Mouse (Mus musculus) MEL-GATA-1-ER (cell line): Measurements from ENCODE around the gene Gpx5.
A peak's percentile ranks its signal among the peaks of the same experiment; 100 is the strongest.
"Not testable (repeated sequence)": the region's sequence is repeated elsewhere in the genome, so short reads cannot be mapped to it uniquely, and the experiment has no call there.

Experiments used
- DNase-seq: peaks from one replicate; pipeline ENCODE4 v3.0.0-alpha.2; 2012; ENCODE audit warnings: low read depth; ENCODE audit errors: extremely low read depth

Gene Gpx5

DNA sequence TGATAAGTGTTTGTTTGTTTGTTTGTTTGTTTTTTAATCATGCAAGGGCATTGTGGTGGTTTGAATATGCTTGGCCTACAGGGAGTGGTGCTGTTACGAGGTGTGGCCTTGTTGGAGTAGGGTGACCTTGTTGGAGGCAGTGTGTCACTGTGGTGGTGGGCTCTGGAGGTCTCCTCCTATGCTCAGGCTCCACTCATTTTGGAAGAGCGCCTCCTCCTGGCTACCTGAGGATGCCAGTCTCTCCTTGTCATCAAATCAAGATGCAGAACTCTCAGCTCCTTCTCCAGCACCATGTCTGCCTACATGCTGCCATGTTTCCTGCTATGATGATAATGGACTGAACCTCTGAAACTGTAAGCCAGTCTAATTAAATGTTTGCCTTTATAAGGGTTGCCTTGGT, 26.8 kb downstream of the Gpx5 start:
- DNase-seq, result no peak

DNA sequence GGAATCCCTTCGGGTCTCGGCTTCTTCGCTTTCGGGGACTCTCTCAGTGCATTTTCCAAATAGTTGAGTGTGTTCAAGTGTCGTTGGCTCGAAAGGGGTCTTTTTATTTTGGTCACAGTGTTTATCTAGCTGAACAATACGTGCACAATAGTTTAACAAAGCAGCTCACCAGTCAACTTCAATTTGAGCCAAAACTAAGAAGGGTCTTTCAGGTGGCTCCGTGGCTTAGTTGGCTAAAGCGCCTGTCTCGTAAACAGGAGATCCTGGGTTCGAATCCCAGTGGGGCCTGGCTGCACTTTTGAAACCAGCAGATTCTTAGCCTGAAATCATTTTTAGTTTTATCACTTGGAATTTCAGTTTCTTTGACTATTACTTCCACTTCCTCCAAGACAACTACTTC, 28.2 kb downstream of the Gpx5 start:
- no peak for DNase-seq

DNA sequence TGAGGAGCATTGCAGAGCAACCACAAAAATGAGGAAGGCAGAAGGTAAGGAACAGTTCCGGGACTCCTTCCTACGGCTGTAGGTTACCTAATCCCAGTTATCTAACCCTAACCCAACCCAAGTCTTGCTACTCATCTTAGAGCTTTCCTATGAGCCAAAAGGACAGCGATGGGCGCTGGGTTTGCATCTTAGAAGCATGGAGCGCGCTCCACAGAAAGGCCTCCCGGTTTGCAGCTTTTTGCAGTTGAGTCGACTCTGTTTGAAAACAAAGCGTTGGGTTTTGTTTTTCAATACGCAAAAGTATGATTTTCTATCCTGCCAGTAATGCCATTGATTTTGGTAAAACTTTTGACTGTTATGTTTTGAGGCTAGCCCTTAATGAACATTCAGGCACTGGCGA, 28.6 kb downstream of the Gpx5 start:
- DNase-seq, result no peak

DNA sequence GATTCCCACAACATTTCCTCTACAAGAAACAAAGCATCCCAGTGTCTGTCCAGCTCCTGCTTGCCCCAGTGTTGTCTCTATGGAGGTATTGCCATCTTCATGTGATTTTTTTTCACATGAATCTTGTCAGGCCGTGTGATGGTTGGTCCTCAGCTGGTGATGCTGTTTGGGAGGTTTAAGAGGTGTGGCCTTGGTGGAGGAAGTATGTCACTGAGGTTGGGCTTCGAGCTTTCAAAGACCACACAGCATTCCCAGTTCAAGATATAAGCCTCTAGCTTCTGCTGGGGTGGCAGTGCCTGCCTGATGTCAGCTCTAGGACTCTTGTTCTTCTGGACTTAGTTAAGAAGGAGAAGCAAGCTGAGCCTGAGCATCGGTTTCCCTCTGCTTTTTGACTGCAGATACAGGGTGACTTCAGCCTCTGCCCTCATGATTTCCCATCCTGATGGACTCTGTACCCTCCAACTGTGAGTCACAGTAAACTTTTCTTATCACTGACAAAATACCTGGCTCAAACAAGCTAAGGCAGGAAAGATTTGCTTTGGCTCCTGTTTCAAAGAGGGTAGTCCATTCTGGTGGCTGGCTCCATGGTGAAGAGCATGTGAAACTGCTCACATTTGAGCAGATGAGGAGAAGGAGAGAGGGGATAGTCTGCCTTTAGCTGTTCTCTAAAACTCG, 29.6 kb downstream of the Gpx5 start:
- DNase-seq, result no peak

DNA sequence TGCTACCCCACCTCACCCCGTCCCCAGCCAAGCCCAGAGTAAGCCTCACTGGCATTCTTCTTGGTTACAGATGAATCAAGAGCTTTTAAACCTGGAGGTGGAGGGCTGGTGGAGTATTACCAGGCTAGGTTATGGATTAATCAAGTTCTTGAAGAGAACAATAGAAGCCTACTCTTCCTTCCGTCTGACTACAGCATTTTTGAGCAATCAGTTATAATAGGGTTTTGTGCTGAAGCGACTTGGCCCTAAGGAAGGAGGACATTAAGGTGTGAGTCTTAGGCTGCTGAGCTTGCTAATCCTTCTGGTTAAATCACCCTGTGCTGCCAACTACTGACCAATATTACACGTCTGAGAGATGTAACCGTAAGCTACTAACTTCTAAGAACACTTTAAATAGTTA, 32.2 kb downstream of the Gpx5 start:
- DNase-seq, result no peak

DNA sequence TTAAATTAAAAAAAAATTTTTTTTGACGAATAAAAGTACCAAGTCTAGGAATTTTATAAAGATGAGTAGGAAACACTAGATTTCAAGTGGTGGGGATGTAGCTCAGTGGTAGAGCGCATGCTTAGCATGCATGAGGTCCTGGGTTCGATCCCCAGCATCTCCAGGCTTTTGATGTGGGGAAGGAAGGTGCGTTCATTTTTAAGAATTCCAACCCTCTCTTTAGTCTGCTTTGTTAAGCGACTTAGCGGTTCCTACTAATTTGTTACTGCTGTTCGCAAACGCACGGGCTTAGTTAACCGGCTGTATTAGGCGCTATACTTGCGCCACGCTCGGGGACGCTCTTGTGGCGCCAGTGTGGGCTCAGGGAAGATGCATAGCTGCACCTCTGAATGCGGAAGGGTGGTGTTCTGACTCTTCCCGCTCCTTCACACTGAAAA, 32.8 kb downstream of the Gpx5 start:
- peak; percentile 89 for DNase-seq

DNA sequence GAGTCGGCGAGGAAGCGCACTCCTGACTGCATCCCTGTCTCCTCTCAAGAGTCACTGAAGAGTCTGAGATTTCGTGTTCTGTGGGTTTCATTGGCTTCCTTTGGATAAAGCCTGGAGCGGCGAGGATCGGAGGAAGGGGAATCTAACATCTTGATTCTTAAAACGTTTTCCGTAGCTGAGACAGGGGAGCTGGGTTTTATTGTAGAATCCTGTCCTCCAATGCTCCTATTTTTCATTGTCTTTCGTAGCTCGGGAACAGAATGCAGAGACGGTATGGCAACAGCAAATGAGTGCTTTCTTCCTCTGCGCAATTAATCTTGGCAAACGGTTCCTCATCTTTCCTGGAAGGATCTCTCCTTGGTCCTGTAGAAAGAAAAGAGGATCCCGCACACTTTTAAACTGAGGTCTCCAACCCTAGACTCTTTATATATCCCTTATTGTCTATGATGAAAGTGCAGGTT, 33.3 kb downstream of the Gpx5 start:
- no peak for DNase-seq

DNA sequence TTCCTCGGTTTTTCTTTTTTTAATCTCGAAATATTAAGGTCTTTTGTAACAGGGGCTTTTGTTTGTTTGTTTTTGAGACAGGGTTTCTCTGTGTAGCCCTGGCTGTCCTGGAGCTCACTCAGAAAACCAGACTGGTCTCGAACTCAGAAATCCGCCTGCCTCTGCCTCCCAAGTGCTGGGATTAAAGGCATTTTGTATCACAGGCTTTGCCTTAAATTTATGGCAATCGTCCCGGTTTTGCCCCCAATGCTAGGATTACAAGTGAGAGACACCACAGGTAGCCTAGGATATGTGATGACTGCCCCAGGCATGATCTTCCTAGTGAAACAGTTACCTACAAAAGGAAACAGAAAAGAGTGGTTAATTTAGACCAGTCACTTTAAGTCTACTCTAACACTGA, 34.0 kb downstream of the Gpx5 start:
- DNase-seq, result no peak

DNA sequence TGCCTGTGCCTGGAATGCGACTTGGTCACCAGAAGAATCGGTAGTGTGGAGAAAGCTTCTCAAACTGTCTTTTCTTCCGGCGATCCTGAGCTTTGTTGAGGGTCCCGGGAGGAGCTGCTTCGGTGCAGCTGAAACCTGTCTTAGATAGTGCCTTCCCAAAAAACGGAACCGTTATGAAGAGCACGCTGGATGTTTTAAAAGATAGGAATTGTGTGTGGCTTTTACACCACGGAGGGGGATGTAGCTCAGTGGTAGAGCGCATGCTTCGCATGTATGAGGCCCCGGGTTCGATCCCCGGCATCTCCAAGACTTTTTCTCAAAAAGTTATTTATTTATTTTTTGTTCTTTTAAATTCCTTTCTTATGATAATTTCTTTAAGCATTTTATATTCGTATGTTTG, 38.5 kb downstream of the Gpx5 start:
- no peak for DNase-seq

DNA sequence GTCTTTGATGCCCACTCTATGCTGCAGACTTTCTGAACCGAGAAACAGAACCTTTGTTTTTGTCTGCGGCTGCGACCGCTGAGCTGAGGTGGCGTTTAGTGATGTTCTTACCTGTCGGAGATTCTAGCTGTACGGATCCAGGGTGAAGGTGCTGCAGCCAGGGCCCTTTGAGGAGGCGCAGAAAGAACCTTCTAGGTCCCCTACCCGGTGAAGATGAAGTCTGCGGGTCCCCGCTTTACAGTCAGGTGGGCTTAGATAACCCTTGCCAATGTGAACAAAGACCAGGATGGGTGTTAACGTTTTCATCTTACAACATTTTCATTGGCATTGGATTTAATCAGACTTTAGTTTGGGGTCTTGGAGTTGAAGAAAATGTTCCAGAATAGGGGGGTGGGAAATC, 39.0 kb downstream of the Gpx5 start:
- no peak for DNase-seq

DNA sequence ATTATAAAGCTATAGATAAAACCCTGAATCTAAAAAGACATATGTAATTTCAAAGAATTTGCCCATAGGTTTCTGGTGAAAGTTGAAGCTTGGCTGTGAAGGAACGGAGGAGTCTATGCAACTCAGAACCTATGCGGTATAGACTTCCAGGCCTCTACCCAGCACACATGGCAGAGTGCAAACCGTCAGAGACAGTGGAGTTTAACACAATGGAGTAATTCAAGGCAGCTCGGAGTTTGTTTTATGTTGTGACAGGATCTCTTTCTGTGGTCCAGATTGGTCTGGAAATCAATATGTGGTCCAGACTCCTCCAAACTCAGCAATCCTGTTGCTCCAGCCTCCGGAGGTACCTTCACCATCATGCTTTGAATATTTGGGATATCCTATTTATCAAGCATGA, 39.5 kb downstream of the Gpx5 start:
- DNase-seq, result no peak

DNA sequence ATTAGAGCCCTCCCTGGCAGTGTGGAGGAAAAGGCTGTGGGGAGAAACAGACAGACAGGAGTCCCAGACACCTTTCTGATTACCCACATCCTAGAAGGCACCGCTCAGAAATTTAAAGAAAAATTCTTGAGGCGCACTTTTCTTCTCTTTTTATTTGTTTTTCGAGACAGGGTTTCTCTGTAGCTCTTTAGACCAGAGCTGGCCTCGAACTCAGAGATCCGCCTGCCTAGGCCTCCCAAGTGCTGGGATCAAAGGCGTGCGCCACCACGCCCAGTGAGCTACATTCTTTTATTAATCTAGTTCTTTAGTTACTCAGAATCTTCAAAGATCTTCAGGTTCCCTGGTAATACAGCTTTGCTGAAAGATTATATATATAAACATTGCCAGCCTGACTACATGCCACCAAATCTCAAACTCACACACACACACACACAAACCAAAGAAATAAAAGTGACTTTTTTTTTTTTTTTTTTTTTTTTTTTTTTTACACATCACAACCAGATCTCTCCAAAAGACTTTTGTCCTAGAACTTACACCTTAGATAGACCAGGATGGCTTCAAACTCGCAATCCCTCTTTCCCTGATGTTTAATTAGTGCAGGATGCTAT, 42.4 kb downstream of the Gpx5 start:
- no peak for DNase-seq

DNA sequence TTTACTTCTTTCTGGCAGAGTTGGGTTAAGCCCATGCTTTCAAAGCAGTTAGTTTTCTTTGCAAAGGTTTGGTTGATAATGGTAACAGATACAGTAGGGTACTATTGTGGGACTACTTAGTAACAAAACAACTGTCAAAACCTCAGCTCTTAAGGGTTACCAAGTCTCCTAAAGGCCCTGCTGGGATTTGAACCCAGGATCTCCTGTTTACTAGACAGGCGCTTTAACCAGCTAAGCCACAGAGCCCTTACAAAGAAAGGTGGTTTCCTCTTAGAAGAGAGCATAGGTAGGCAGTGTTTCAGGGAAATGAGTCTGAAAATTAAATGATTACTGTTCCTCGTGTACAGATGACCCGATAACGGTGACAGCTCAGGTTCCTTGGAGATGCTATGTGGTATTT, 43.5 kb downstream of the Gpx5 start:
- DNase-seq, result no peak

DNA sequence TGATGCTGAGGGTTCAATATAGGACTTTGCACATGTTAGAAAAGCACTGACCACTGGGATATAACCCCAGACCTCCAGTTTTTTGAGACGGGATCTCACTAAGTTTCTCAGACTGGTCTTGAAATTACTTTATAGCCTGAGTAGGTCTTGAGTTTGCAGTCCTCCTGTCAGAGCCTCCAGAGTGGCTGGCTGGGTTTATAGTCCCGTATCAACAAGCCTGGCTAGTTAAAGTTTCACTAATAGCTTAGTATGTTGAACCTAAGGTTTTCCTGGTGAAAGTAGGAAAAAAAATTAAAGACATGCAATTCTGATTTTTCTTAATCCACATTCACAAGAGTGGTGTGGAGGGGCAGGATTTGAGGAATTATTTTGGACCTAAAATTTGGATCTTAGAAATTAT, 46.3 kb downstream of the Gpx5 start:
- DNase-seq, result no peak

DNA sequence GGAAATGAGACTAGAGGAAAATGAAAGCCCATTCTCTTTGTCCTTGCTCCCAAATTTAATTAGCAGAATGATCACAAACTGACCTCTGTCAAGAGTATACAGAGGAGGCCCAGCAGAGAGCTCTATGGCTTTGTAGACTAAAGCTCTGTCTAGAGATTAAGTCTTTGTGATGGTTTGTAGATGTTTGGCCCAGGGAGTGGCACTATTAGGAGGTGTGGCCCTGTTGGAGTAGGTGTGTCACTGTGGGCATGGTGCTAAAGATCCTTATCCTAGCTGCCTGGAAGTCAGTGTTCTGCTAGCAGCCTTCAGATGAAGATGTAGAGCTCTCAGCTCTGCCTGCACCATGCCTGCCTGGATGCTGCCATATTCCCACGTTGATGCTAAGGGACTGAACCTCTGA, 47.6 kb downstream of the Gpx5 start:
- not testable (repeated sequence) for DNase-seq

DNA sequence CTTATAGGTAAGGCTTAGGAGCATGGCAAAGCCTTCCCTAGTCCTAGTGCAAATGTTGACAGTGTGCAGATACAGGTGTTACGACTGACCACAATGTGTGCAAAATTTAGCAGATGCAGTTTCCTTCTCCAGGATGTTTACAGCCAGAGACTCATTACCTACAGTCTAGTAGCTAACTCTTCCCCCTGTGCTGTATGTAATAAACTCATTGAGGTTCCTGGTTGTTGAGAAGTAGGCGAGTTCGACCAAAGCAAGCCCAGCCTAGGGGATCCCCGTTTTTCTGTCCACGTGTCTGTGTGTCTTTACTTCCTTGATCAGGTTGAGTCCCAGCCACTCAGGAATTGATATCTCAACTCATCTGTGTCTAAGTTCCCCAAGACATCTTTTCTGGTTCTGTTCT, 48.4 kb downstream of the Gpx5 start:
- no peak for DNase-seq

DNA sequence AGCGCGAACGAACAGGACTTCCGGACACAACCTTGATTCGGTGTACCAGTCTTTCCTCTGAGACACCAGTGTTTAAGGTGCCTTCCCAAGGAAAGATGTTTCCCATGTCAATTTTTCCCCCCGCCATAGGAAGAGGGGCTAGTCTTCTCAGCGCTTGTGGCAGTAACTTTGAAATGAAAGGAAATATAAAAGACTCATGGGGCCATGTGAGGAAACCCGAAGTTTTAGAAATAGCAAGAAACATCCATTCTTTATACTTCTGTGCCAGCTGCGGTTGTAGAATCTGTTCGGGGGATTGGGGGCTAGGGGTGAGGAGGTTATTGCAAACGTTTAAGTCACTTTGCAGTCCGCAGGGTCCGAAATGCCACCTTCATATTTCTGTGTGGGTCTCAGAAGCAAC, 49.3 kb downstream of the Gpx5 start:
- DNase-seq, result no peak

DNA sequence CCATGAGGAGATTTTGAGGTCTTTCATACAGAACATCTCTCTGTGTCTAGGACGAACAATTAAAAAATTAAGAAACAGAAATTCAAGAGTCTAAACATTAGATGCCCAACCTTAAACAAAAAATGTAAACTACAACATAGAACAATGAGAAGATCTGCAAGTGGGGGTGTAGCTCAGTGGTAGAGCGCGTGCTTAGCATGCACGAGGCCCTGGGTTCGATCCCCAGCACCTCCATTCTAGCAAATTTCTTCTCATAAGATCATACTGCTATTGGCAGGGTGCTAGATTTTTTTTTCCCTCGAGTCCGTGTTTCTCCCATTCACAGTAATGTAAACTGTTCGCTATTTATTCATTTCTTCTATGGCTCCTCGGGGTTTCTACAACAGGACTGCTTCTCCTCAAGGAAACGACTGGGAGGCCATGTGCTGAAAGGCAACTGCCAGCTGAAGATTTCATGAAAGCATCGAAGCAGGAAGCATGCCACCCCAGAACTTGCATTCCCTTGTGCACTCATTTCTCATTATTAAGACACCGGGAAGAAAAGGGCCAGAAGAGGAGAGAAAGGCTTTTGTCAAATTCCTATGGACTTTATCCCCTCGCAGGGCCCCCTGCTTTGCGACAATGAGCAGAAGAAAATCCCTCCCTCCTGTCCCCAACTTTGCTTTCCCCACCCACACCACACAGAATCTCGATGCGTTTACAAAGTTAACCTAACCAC, 50.0 kb downstream of the Gpx5 start:
- peak; percentile 67 for DNase-seq

DNA sequence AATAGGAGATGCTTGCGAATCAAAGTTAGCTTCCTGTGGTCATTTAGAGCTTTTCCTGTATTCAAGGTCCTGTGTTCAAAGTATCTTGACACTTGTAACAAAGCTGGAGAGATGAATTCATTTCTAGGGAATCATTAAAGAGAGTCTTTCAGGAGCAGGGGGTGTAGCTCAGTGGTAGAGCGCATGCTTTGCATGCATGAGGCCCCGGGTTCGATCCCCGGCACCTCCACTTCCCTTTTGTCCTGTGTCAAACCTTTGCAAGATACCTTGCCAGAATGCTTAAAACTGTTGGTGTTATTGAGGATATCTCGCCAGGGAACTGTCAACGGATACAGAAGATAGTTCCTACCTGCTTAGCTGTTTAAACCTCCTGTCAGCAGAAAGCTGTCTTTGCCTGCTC, 51.7 kb downstream of the Gpx5 start:
- peak; percentile 91 for DNase-seq

DNA sequence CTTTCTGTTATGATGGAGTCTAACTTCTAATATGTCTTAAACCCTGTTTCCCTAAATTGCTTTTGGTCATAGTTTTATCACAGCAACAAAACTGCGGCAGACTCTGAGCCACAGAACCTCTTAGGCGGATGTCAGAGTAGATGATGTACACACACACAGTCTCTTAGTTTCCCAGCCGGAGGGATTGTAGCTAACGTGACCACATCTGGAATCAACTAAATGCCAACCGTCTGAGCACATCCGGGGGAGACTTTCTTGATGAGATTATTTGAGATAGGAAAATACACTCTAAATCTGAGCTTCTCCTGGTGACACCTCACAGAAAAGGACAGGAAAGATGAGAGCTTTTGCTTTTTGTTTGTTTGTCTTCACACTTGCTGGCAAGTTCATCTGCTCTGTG, 55.4 kb downstream of the Gpx5 start:
- DNase-seq, result no peak

DNA sequence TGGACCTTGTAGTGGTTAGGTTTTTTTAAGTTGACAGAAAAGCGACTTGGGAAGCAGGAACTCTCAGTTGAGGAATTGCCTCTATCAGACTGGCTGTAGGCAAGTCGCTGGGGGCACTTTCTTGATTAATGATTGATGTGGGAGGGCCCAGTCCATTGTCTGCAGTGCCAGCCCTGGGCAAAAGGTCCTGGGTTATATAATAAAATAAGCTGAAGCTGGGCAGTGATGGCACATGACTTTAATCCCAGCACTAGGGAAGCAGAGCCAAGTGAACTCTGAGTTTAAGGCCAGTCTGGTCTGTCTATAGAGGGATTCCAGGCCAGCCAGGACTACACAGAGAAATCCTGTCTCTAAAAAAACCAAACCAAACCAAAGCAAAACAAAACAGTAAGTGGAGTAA, 55.8 kb downstream of the Gpx5 start:
- no peak for DNase-seq
